Mouse (Mus musculus) gonadal fat pad, adult 2 months (tissue): ENCODE results near the gene Gm9913. TPM values are rescaled to one million over a fixed set of nuclear protein-coding genes. Genes with fewer than 3 reads are reported as not detected.

Experiments used
- DNase-seq: peaks from one replicate; pipeline ENCODE4 v3.0.0-alpha.2; 2012; ENCODE audit warnings: low read depth
- polyA plus RNA-seq: library from polyadenylated mRNA; depleted of rRNA; stranded (reverse); fragments of >200 nt; gene quantifications from 2 replicates; pipeline ENCODE4 v1.2.3, GENCODE M21; 2012

Gene Gm9913
- polyA plus RNA-seq, 1 experiment: 0.19 TPM

DNA sequence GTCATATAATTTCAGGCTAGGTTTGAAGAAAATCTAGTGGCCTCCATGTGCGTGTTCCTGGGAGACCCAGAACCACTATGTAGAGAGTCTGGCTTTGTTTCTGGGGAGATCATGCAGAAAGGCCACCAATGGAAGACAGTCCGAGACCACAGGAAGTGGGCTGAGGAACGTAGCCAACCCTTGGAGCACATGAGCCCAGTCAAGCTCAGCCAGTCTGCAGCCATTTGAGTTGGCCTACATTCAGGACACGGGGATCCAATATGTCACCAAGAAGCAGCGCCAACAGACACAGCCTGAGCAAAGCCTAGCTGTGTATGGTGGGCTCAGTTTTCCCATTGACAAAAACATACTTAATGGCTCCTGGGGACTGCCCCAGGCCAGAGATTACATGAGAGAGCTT lies 8.2 kb upstream of the Gm9913 start:
- DNase-seq: no peak

DNA sequence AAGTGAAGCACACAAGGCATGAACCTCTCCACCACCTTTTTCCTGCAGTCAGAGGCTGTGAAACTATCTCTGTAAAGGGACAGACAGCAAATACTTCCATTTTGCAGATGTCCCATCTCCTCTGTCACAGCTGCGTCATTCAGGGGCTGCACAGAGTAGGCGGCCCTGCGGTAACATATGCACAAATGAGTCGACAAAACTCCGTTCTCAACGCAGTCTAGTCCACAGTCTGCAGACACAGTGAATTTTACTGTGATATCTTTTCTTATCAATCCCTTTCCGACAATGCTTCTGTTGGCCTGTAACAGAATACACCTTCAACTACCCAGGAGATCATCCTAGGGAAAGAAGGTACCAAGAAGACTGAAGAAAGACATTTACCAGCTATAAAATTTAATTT lies 6.7 kb upstream of the Gm9913 start:
- DNase-seq: no peak

DNA sequence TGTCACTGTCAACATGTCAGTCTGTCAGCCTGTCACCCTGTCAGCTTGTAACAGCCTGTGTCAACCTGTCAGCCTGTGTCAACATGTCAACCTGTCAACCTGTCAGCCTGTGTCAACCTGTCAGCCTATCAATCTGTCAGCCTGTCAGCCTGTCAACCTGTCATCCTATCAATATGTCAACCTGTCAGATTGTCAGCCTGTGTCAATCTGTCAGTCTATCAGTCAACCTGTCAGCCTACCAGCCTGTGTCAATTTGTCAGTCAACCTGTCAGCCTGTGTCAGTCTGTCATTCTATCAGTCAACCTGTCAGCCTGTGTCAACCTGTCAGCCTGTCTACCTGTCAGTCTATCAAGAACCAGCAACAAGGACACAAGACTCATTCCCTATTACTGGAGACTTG lies 3.4 kb upstream of the Gm9913 start:
- DNase-seq: no peak

DNA sequence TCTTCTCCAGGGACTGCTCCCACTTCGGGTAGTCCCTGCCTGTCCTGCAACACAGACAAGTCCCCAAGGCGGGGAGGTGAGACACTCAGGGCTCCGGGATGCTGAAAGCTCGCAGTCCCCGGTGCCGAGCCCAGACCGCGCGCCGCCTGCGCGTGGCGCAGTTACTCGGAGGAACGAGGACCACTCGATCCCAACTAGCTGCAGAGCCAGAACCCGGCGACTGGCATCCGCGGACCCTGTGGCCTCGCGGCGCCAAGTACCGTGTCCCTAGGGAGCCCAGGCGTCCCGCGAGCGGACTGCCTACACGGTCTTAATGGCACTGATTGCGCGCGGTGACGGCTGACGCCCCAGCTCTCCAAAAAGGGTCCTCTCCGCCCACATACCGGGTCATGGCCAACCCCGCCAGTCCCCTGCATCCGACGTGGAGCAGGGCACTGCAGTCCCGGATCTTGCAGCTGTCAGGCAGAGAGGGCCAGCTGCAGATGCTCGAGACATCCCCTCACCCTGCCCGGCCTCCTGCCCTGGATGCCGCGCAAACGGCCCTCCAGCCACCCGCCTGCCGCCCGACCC lies 942 bp downstream of the Gm9913 start:
- no peak for DNase-seq

GRCm38 (mm10) chr2:125506316-125507054 lies 1.6 kb downstream of the Gm9913 start:
- no peak for DNase-seq

GRCm38 (mm10) chr2:125507893-125508292 lies 3.0 kb downstream of the Gm9913 start, which contains the start of gene Fbn1:
Gene Fbn1 (minus strand): TSS chr2:125507993.
- DNase-seq: no peak

- no peak for DNase-seq
These were observed 3.5 kb downstream of the Gm9913 start for GRCm38 (mm10) chr2:125508381-125508780.

- DNase-seq: no peak
These were observed 5.9 kb downstream of the Gm9913 start for GRCm38 (mm10) chr2:125510752-125511151.

GRCm38 (mm10) chr2:125511898-125512297 lies 7.0 kb downstream of the Gm9913 start:
- DNase-seq: no peak

DNA sequence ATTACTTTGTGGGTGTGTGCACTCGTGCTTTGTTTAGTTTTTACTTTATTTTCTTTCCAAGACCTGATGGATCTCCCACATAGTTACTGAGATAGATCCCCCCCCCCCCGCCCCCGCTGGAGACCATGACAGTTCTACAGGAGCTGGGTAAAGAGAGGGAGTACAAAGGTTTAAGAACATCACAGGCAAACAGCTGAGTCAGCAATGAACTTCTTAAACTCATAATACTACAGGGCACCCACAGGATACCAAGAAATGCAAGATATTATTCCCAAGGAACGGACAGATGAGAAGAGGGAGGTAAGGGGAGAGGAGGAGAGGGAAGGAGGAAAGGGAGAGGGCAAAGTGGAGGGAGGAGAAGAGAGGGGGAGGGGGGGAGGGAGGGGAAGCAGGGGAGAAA lies 7.7 kb downstream of the Gm9913 start:
- no peak for DNase-seq

DNA sequence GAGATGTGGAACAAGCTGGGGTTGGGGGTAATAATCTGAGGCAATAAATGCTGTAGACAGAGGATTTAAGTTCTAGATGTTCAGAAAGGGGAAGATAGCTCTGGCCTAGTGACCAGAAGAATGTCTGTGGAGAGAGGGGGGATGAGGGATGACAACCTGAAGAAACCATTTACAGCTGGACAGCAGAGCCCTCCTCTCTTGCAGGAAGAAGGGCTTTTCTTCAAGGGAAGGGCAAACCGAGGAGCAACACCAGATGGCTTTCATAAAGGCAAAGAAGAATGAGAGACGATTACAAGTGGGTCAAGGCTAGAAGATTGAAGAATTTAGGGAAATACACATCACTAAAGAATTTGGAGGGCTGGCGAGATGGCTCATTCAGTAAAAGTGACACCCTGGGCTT lies 9.5 kb downstream of the Gm9913 start:
- DNase-seq: no peak

DNA sequence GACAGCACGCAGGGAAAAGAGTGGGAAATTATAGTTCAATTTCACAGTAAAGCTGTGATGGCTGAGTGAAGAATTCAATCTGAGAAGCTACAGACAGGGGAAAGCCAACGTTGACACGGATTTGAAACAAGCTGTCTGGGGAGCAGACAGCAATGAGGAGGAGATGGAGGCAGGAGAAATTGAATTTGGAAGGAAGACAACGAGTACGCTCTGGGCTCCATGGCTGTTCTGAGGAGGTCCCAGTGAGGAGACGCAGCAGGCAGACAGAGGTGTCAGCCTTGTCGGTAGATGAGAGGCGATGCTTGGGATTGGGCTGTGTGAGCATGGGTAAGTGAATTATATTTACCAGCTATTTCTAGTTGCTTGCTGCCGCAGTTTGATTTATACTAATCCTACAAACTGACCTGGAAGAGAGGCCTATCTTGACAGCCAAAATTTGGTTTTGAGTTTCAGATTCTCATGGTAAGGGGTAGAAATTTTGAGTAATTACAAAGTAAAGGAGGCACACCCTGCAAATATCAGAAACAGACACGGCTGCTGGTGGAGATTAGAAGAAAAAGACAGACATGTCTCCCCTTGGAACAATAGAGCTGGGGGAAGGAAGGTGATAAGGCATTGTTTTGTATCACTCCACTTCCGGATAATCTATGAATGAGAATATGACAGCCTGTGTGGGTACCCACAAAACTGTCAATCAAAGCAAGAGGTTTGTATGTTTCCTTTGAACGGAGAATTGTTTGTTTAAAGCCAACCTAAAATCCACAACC lies 10.6 kb downstream of the Gm9913 start:
- DNase-seq: no peak

DNA sequence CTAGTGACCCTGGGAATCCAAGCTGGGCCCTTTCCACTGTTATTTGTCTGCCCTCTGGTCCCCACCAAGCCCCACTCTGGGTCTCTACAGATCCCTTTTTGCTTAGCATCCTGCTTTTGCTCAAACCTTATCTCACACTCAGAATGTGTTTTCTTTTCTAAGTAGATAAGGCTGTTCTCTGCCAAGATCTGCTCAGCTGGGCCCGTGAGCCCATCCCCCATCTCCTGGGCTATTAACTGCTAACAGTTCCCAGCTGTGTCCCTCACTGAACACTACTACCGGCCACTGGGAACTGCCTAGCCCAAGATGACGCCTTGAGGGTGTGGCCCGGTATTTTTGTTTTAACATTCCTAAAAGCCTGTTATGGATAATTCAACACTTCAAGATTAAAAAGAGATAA lies 11.7 kb downstream of the Gm9913 start:
- DNase-seq: no peak

GRCm38 (mm10) chr2:125525484-125525883 lies 20.6 kb downstream of the Gm9913 start:
- DNase-seq: no peak

DNA sequence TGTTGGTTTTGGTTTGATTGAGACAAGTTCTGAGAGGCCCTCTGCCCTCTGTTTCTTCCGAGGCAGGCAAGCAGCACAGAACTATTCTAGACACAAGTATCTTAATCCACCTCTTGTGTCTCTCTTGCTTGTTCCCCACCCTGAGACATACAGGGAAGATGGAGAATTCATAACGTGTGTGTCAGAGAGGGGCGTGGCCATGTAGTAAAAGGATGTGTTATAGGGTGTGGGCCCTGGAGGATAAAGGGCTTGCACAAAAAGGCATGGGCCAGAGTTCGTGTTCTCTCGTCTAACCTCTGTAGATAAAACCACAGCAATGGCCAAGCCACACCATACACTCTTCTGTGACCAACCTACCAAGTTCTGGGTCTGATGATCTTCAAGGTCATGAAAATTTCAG lies 21.7 kb downstream of the Gm9913 start:
- DNase-seq: no peak

DNA sequence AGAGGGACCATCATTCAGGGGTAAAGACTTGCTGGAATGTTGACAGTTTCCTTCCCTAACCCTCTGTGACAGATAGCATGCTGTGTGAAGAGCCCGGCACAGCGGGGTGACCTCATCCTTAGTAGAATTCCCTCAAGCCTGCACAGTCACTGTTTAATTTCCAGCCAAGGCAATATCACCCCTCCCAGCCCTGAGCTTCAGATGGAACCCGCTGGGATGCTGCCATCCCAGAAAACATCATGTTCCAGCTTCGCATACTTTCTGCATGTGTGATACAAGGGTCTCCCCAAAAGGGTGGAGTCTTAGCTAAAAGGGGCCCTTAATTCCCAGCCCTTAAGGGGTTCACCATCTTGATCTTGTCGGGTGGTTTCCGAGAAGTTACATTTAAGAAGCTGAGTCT lies 25.8 kb downstream of the Gm9913 start:
- DNase-seq: no peak

- DNase-seq: no peak
These were observed 34.8 kb downstream of the Gm9913 start for GRCm38 (mm10) chr2:125539640-125540039.

DNA sequence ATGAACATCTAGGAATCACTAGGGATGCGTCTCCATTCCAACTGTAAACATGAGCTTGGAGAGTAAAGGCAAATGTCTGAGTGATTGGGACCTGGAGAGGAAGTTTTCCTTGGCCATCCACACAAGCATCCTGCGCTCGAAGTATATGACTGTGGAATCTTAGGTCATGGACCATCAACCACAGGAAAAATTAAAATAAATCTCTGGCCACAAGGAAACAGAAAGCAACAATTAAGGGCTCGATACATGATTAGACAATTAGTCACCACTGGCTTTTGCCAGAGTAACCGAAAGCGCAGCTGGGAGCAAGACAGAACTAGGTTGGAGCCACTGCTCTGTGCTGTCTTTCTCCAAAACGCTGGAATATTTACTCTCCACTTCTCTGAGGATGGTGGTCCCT lies 35.7 kb downstream of the Gm9913 start:
- DNase-seq: no peak

- DNase-seq: no peak
These were observed 36.6 kb downstream of the Gm9913 start for GRCm38 (mm10) chr2:125541451-125541850.

GRCm38 (mm10) chr2:125543646-125544045 lies 38.8 kb downstream of the Gm9913 start:
- no peak for DNase-seq

GRCm38 (mm10) chr2:125544986-125545385 lies 40.1 kb downstream of the Gm9913 start:
- no peak for DNase-seq

DNA sequence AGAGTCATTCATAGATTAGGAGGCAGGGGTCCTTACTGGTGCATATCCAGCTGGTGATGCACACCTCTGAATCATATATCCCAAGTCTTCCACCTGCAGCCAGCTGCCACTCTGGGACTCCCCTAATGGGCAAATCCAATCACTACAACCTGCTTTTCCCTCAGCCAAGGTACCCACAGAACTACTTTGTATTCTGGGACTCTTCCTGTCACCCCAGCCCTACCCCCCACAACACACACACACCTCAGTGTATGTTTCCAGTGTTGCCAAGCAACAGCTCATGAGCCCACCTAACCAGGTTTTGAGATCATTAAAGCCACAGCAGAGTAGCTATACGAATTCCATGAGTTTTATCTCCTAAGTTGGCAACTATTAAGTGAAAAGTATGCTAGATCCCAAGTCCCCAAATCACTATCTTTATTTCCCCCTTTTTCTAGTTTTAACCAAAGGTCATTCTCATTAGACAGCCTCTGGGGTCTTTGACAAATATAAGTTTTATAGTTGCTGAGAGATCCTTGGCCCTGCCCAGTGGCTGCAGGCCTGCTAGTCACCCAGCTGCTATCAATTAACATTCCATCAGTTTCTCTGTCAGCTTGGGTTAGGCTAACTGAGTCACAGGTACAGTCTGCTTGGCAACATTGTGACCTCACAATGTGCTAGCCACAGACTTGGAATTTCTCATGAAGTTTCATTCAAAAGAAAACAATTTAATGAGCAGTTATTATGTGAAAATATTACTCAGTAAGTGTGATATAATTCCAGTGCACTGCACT lies 44.1 kb downstream of the Gm9913 start:
- no peak for DNase-seq
